8 mouse cellular contexts compared by ENCODE assay signal in genomic region chr13:55210971-55211220, GRCm38 (mm10). TPM values are rescaled to one million over a fixed set of nuclear protein-coding genes. Genes with fewer than 3 reads are reported as not detected.
DNase-seq lines count a peak whose midpoint lies in the region; ATAC-seq and TF ChIP-seq lines count a peak whose summit lies in the region.

No protein-coding gene starts in this region.

- no peaks in the 10 kb centered on the region for H3K9me3 ChIP-seq in midbrain, embryonic 16.5 days (replicated peaks; ENCODE audit: control insufficient read depth, low read length, poor library complexity, severe bottlenecking)

- intact Hi-C loops in heart, postnatal 14 days (cut with DNase I), result no loop called here

- H3K27ac ChIP-seq in embryonic fibroblast, embryonic 13.5 days (ENCODE audit: insufficient read depth, low read length), result peak overlapping the region; percentile 14; the same call in 1 of the 2 replicates
- H3K27ac ChIP-seq in midbrain, embryonic 16.5 days (ENCODE audit: low read length), result peak overlapping the region; percentile 96

- TF ChIP-seq CTCF in embryonic fibroblast, embryonic 13.5 days (IDR thresholded peaks at IDR 0.05; ENCODE audit: borderline replicate concordance, insufficient read depth, low read length), result no peak

- no peak; the same call in 1 of the 2 replicates for TF ChIP-seq POLR2A in embryonic fibroblast, embryonic 13.5 days (IDR thresholded peaks at IDR 0.05; ENCODE audit: low read depth, low read length)

- H3K4me2 ChIP-seq in midbrain, embryonic 16.5 days (ENCODE audit: low read length), result peak overlapping the region; percentile 83

- WGBS in midbrain, embryonic 16.5 days, result under 1% methylated on average over 17 of the region's 17 CpGs

- peaks cover 4% of the 10 kb centered on the region; the same call in 1 of the 2 replicates for H3K36me3 ChIP-seq in midbrain, embryonic 16.5 days (ENCODE audit: control insufficient read depth, insufficient read depth, low read length)

- peak overlapping the region; percentile 14; the same call in 1 of the 2 replicates for H3K4me3 ChIP-seq in embryonic fibroblast, embryonic 13.5 days (ENCODE audit: insufficient read depth, low read length)
- peak overlapping the region; percentile 78 for H3K4me3 ChIP-seq in midbrain, embryonic 16.5 days (ENCODE audit: low read depth, low read length)

- H3K4me1 ChIP-seq in embryonic fibroblast, embryonic 13.5 days (ENCODE audit: control insufficient read depth, insufficient read depth, low read length), result peaks cover 8% of the 10 kb centered on the region; the same call in 1 of the 2 replicates
- H3K4me1 ChIP-seq in midbrain, embryonic 16.5 days (ENCODE audit: control insufficient read depth, insufficient read depth, low read length), result peaks cover 36% of the 10 kb centered on the region

- H3K9ac ChIP-seq in midbrain, embryonic 16.5 days (ENCODE audit: low read depth, low read length), result peak overlapping the region; percentile 92

- ATAC-seq in inflammation-experienced regulatory T-cells, adult 6 months, result peak; percentile 62
- ATAC-seq in midbrain, embryonic 16.5 days, result peak; percentile 69; the same call in 1 of the 2 replicates

- no peaks in the 10 kb centered on the region for H3K27me3 ChIP-seq in midbrain, embryonic 16.5 days (ENCODE audit: control insufficient read depth, insufficient read depth, low read depth, low read length)

- peak; percentile 68 for DNase-seq in heart, adult 8-10 months (ENCODE audit: low spot score)
- DNase-seq in heart, postnatal 14 days, result no peak
- peak; percentile 76 for DNase-seq in CD8-positive naive resting alpha-beta T cell, adult 2 months (ENCODE audit: low read depth in 2 of 2, low spot score in 2 of 2)
- no peak for DNase-seq in adrenal gland, postnatal 36 days
- DNase-seq in cerebellum, adult 8-10 months, result no peak

RNA-seq across cellular contexts. Expression of gene Nsd1, which starts 1.3 kb away (rescaled TPM):
- total RNA-seq in heart, adult 8-10 months (2022), result 10 to 100 TPM; 47.2 to 55.1 (median 51.9) TPM
- 10 to 100 TPM; 80.5 to 85.2 TPM for total RNA-seq in heart, postnatal 14 days (2021)
- 73.9 and 86.2 TPM in 2 replicates for polyA plus RNA-seq in embryonic fibroblast, embryonic 13.5 days (2011; ENCODE audit: insufficient read length, low read depth, missing spikeins)
- 10 to 100 TPM; 46.7 to 76.6 (median 60.1) TPM for polyA plus RNA-seq in inflammation-experienced regulatory T-cells, adult 6 months (2017; shearing (Covaris generic))
- polyA plus RNA-seq in midbrain, embryonic 16.5 days (2015; fragmentation: Nextera tagmentation; extraction: Ambion mirVana), result 45.2 and 54.8 TPM in 2 replicates
- 100 to 1,000 TPM; 103 to 115 TPM for total RNA-seq in adrenal gland, postnatal 36 days (2021)

RNA-seq across cellular contexts. Expression of gene Fgfr4, which starts 58.5 kb away (rescaled TPM):
- under 1 TPM in 3 of 4 experiments, not detected in 1; 0.16 to 0.29 (median 0.28) TPM for total RNA-seq in heart, adult 8-10 months (2022)
- under 1 TPM; 0.31 to 0.39 TPM for total RNA-seq in heart, postnatal 14 days (2021)
- polyA plus RNA-seq in embryonic fibroblast, embryonic 13.5 days (2011; ENCODE audit: insufficient read length, low read depth, missing spikeins), result not detected in 2 replicates
- not detected for polyA plus RNA-seq in inflammation-experienced regulatory T-cells, adult 6 months (2017; shearing (Covaris generic))
- polyA plus RNA-seq in midbrain, embryonic 16.5 days (2015; fragmentation: Nextera tagmentation; extraction: Ambion mirVana), result 0.60 and 0.82 TPM in 2 replicates
- 10 to 100 TPM; 35.9 to 61.1 TPM for total RNA-seq in adrenal gland, postnatal 36 days (2021)

Comparison
In these comparisons a context has a peak if more than half of its experiments do, and no peak if none do; other contexts are left out.
1. DNase-seq: peak in heart, adult 8-10 months (single experiment) and CD8-positive naive resting alpha-beta T cell, adult 2 months (2 of 2); none in heart, postnatal 14 days (0 of 2), adrenal gland, postnatal 36 days (0 of 2) and cerebellum, adult 8-10 months (single experiment).
2. RNA of gene Fgfr4, which starts 58.5 kb away (total RNA-seq): 35.9 to 61.1 TPM in adrenal gland, postnatal 36 days; 0.31 to 0.39 TPM in heart, postnatal 14 days and 0.16 to 0.29 TPM in heart, adult 8-10 months; every median in the first group is over 10 times any median in the second.